Mouse (Mus musculus) macrophage (primary cell): Measurements from ENCODE around the gene 4933407L21Rik. TPM values are rescaled to one million over a fixed set of nuclear protein-coding genes. Genes with fewer than 3 reads are reported as not detected.
"Not testable (repeated sequence)": the region's sequence is repeated elsewhere in the genome, so short reads cannot be mapped to it uniquely, and the experiment has no call there.

Source experiments
- H3K27ac ChIP-seq: fragments of 350-480 bp; formaldehyde crosslinking; 2 replicates; pipeline ENCODE4 v1.9.0; 2021
- H3K36me3 ChIP-seq: fragments of 350-480 bp; formaldehyde crosslinking; 2 replicates; pipeline ENCODE4 v1.9.0; 2021; ENCODE audit errors: inconsistent target
- H3K4me3 ChIP-seq: fragments of 350-480 bp; formaldehyde crosslinking; 2 replicates; pipeline ENCODE4 v1.9.0; 2021; ENCODE audit errors: inconsistent target
- H3K79me2 ChIP-seq: fragments of 350-480 bp; formaldehyde crosslinking; 2 replicates; pipeline ENCODE4 v1.9.0; 2021; ENCODE audit errors: inconsistent target
- WGBS: methylation state at CpG from one replicate; pipeline ENCODE4 v1.1.7; 2026; ENCODE audit warnings: inconsistent platforms; ENCODE audit not compliant: missing documents; 5-methylcytosine and 5-hydroxymethylcytosine counted together
- polyA plus RNA-seq: library from polyadenylated mRNA; stranded (reverse); fragments of 250-400 nt; gene quantifications from 3 replicates; pipeline ENCODE4 v1.2.4, GENCODE M21; 2018; ENCODE audit warnings: inconsistent platforms

Gene 4933407L21Rik
- polyA plus RNA-seq, 1 experiment from 2014 or later: not detected

DNA sequence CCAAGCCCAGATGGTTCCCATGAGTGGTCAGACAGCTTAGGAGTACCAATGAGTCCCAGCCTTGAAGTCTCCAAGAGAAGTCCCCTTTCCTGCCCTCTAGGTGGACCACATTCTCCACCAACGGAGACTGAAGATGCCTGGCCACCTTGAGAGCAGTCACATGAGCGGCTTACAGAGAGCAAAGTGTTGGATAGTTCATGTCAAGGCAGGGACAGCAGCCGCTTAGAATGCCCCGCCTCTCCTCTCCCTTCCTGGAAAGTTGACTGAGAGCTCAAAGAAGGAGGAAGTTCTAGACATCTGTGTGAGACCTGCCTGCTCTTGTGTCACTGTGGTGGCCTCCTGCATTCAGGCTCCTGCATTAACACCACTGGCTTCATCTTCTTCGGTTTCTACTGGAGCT, 32.6 kb downstream of the 4933407L21Rik start, which contains the start of gene Gpr55:
Gene Gpr55, minus strand, starts transcription at position 135 of the 400 bp plus-strand sequence.
- H3K4me3 ChIP-seq: no peak within 1 kb of the TSS

DNA sequence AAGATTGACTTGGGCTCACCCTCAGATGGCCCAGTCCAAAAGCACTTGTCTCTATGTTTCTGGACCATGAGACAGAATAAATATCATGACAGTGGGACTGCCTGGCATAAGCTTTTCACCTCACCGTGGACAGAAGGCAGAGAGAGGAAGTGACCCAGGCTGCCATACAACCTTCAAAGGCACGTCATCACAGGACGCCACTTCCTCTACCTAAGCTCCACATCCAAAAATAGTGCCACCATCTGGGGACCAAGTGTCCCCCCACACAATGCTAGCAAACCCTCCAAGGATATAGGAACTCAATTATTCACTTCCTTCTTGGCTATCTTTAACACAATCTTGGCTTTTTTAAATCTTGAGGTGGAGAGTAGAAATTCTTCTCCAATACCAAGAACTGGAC, 33.8 kb downstream of the 4933407L21Rik start:
- no peaks in the 10 kb centered on the region for H3K36me3 ChIP-seq
- WGBS: 7% methylated on average over 3 of the region's 3 CpGs
- H3K4me3 ChIP-seq: no peak overlapping the region
- H3K27ac ChIP-seq: no peak overlapping the region
- H3K79me2 ChIP-seq: no peaks in the 10 kb centered on the region

More for the DNA sequence above, 32.6 kb downstream of the 4933407L21Rik start, which contains the start of gene Gpr55:
- Histone ChIP-seq H3K36me3 (no peaks in the 10 kb centered on the region), H3K79me2 (no peaks in the 10 kb centered on the region), H3K27ac (no peak within 1 kb of the TSS)
- WGBS: 4% methylated on average over 5 of the region's 5 CpGs

DNA sequence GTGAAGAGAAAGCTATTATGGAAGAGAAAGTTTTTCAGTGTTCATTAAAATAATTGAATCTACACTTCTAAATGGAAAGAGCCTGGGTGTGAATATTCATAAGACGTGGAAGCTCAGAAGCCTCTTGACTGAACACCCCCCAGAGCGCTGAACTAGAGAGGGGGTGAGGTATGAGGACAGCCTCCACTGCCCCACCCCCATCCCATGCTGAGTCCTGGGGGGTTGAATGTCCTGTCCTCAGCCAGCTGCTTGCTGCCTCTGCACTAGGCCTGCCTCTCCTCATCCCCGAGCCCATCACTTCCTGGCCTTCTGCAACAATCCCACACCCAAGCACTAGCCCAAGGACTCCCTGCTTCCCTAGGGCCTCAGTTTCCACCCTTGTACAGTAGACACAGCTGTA, 37.6 kb downstream of the 4933407L21Rik start:
- no peaks in the 10 kb centered on the region for H3K36me3 ChIP-seq
- H3K27ac ChIP-seq: no peak overlapping the region
- 96% methylated on average over 3 of the region's 3 CpGs for WGBS
- no peak overlapping the region for H3K4me3 ChIP-seq
- H3K79me2 ChIP-seq: no peaks in the 10 kb centered on the region

DNA sequence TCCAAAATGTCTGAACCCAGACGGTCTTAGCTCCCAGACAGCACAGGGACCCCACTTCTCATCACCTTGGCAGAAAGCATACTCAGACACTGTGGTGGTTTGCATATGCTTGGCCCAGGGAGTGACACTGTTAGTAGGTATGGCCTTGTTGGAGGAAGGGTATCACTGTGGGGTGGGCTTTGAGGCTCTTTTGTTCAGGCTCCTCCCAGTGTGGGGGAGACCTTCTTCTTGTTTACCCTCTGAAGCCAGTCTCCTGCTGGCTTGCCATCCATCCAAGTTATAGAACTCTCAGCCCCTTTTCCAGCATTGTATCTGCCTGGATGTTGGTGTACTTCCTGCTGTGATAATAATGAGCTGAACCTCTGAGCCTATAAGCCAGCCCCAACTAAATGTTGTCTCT, 40.8 kb downstream of the 4933407L21Rik start:
- WGBS: 100% methylated on average over 1 of the region's 1 CpGs
- no peak overlapping the region for H3K27ac ChIP-seq
- H3K36me3 ChIP-seq: no peaks in the 10 kb centered on the region
- H3K4me3 ChIP-seq: no peak overlapping the region
- H3K79me2 ChIP-seq: no peaks in the 10 kb centered on the region

DNA sequence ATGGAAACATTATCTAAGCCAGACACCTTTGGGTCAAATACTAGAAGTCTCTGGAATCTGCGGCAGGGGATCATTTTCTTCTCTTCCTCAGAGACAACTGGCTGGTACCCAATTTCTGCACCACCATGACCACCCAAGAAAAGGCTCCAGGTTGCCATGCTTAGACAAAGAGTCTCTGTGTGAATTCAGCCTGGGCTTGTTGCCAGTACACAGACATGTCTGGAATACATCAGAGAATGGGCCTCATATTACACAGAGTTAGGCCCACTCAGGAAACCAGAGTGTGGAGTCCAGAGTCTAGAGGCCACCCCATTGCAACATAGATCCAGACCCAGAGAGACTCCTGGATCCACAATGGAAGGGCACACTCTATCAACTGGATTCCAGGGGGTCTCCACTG, 41.2 kb downstream of the 4933407L21Rik start:
- Histone ChIP-seq H3K36me3 (no peaks in the 10 kb centered on the region), H3K4me3 (no peak overlapping the region), H3K27ac (no peak overlapping the region), H3K79me2 (no peaks in the 10 kb centered on the region)
- 89% methylated on average over 1 of the region's 1 CpGs for WGBS

DNA sequence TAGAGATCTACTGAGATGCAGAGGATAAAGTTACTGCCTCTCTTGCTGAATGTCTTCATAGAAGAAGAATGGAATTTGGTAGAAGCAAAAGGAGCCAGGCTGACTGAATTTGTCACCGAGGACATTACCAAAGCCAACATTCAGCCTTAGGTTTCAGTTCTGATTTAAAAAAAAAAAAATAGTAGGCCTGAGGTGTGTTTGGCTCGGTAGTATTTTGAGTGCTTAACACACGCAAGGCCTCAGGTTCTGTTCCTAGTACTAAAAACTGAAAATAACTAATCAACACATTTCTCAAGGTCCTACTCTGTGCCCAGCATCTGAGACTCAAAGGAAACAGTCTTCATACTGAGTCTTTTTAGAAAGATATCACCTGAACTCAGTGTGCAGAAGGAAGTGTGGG, 42.8 kb downstream of the 4933407L21Rik start:
- no peak overlapping the region for H3K27ac ChIP-seq
- no peak overlapping the region for H3K4me3 ChIP-seq
- H3K36me3 ChIP-seq: no peaks in the 10 kb centered on the region
- no peaks in the 10 kb centered on the region for H3K79me2 ChIP-seq
- 92% methylated on average over 3 of the region's 3 CpGs for WGBS

DNA sequence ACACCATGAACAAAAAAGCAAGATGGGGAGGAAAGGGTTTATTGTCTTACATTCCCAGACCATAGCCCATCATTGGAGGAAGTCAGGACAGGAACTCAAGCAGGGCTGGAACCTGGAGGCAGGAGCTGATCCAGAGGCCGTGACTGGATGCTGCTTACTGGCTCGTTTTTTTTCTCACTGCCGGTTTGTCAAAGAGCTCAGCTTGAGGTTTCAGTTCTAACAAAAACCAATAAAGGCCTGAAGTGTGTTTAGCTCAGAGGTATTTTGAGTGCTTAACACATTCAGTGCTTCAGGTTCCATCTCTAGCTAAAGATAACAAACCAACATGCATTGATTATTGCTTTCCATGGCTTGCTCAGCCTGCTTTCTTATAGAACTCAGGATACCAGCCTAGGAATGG, 44.1 kb downstream of the 4933407L21Rik start:
- no peak overlapping the region for H3K27ac ChIP-seq
- 77% methylated on average over 3 of the region's 3 CpGs for WGBS
- H3K36me3 ChIP-seq: no peaks in the 10 kb centered on the region
- H3K4me3 ChIP-seq: no peak overlapping the region
- no peaks in the 10 kb centered on the region for H3K79me2 ChIP-seq

DNA sequence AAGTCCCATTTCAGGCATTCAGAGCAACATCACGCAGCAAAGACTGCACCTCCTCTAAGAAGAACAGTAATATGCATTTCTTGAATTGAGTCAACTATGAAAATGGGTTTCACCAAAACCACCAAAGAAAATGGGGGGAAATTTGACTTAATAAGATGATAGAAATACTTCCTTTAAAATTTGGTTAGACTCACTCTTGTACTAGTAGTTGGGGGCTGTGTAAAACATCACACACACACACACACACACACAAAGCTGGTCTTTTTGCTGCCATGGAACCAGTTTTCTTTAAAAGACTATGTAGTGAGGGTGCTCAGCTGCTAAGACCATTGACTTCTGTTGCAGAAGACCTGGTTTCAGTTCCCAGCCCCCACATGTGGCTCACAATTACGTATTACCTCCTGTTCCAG, 45.2 kb downstream of the 4933407L21Rik start:
- Histone ChIP-seq H3K79me2 (no peaks in the 10 kb centered on the region), H3K36me3 (no peaks in the 10 kb centered on the region), H3K27ac (no peak overlapping the region), H3K4me3 (no peak overlapping the region)
- WGBS: 90% methylated on average over 2 of the region's 2 CpGs

DNA sequence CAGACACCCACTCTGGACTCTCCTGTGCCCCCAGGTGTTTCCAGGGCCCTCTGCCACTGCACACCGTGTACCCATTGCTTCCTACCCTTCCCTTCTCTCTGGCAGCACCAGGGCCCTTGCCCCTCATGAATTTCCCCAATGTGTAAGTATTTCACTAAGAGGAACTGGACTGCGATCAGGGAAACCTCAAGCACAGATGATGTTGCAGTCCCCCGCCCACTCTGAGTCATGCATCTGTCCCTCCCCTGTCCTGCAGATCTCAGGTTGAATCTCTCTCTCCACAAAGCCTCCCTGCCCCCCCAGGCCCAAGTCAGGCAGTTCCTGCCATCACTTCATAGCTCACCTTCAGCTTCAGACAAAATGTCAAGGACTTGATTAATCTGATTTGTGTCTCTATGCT, 49.4 kb downstream of the 4933407L21Rik start:
- H3K4me3 ChIP-seq: no peak overlapping the region
- H3K27ac ChIP-seq: no peak overlapping the region
- H3K79me2 ChIP-seq: no peaks in the 10 kb centered on the region
- H3K36me3 ChIP-seq: no peaks in the 10 kb centered on the region
- 0% methylated on average over 3 of the region's 3 CpGs for WGBS

DNA sequence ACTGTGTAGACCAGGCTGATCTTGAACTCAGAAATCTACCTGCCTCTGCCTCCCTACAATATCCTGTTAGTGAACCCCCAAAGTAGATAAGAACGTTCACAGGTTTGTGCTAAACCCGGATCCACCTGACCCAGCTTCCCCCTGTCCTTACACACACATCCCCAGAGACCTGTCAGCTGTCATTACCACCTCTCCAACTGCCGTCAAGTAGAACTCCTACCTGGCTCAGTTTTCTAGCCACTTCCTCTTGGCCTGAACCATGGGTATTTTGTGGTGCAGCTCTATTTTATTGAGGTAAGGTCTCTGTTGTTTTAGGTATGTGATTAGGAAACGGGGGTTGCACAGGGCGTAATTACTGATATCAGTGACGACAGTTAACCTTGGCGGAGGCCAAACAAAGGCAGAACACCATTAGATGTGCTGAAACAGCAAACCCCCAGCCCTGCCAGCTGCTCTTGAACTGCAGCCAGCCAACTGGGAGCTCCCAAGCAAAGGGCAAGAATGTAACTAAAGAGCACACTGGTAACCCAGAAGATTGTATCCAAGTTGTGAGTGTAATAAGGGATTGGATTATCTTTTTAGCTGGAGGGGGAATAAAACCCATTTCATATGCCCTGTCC, 53.6 kb downstream of the 4933407L21Rik start:
- no peak overlapping the region for H3K4me3 ChIP-seq
- H3K36me3 ChIP-seq: no peaks in the 10 kb centered on the region
- no peak overlapping the region for H3K27ac ChIP-seq
- WGBS: 41% methylated on average over 7 of the region's 7 CpGs
- H3K79me2 ChIP-seq: no peaks in the 10 kb centered on the region

DNA sequence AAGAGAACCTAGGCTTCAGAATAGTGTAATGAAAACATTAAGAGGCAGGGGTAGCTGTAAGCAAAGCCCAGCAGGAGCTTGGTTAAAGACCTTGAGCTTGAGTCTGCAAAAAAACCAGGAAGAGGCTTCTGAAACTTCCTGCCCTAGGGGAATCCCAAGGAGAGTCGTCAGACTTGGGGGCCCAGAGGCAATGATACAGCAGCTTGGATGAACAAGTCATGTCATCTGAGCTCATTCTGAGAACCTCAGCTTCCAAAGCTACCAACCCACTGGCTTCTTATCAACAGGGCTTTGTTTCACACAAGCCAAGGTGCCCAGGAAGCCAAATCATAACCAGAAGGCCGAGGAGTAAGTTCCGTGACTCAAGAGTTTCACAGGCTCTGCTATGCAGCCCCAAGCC, 57.5 kb downstream of the 4933407L21Rik start:
- no peaks in the 10 kb centered on the region for H3K79me2 ChIP-seq
- H3K36me3 ChIP-seq: no peaks in the 10 kb centered on the region
- 66% methylated on average over 3 of the region's 3 CpGs for WGBS
- no peak overlapping the region for H3K27ac ChIP-seq
- no peak overlapping the region for H3K4me3 ChIP-seq

DNA sequence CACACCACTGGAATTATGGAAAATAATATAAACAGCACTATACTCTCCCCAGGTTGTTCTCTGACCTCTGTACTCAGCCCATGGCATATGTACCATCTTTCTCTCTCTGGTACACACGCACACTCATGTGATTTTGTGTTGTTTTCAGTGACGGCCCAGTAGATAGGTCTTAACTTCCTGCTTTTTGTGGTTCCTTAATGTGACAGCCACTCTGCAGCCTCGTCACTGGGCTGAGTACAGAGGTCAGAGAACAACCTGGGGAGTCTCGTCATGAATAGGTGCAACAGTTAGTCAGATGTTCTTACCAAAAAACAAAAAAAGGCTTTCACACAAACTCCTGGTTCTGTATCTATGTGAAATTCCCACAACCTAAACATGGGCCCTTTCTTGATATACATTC, 60.1 kb downstream of the 4933407L21Rik start:
- H3K4me3 ChIP-seq: no peak overlapping the region
- no peaks in the 10 kb centered on the region for H3K79me2 ChIP-seq
- WGBS: 29% methylated on average over 4 of the region's 4 CpGs
- no peak overlapping the region for H3K27ac ChIP-seq
- H3K36me3 ChIP-seq: no peaks in the 10 kb centered on the region

DNA sequence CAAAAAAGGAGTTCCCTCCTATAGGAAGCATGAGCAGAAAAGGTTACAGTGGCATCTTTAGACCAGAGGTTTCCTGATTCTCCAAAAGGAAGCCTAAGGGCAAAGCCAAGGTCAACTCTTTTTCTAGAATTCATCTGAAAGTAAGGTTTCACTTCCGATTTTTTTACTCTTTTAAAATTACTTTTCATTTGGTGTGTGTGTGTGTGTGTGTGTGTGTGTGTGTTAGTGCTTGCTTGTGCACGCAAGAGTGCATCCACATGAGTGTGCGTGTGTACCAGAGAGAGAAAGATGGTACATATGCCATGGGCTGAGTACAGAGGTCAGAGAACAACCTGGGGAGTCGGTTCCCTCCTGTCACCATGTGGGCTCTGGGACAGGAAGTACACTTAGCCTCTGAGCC, 60.6 kb downstream of the 4933407L21Rik start:
- WGBS: 66% methylated on average over 4 of the region's 4 CpGs
- H3K4me3 ChIP-seq, H3K79me2 ChIP-seq, H3K36me3 ChIP-seq, H3K27ac ChIP-seq: not testable (repeated sequence)
